Comparison of ENCODE assay signal across 8 mouse cellular contexts in genomic region chr11:98020710-98021109, GRCm38 (mm10). TPM values are rescaled to one million over a fixed set of nuclear protein-coding genes. Genes with fewer than 3 reads are reported as not detected.
DNase-seq lines count a peak whose midpoint lies in the region; ATAC-seq lines count a peak whose summit lies in the region.

No protein-coding gene starts in this region.

- H3K27me3 ChIP-seq in forebrain, embryonic 12.5 days: no peaks in the 10 kb centered on the region
- no peaks in the 10 kb centered on the region for H3K27me3 ChIP-seq in midbrain, embryonic 13.5 days

- peak overlapping the region; percentile 86; the same call in 1 of the 2 replicates for H3K9ac ChIP-seq in forebrain, embryonic 12.5 days
- peak overlapping the region; percentile 94 for H3K9ac ChIP-seq in midbrain, embryonic 13.5 days (replicated peaks)

- no peak for ATAC-seq in forebrain, embryonic 12.5 days (ENCODE audit: low FRiP score)
- ATAC-seq in midbrain, embryonic 13.5 days: no peak
- ATAC-seq in monocyte, adult 5-6 weeks (replicated peaks; ENCODE audit: insufficient number of reproducible peaks, low FRiP score, low TSS enrichment, poor library complexity, severe bottlenecking): no peak

- 54% methylated on average over 1 of the region's 1 CpGs for WGBS in forebrain, embryonic 12.5 days
- 56% methylated on average over 1 of the region's 1 CpGs for WGBS in midbrain, embryonic 13.5 days

- peak overlapping the region; percentile 81 for H3K4me2 ChIP-seq in forebrain, embryonic 12.5 days
- peak overlapping the region; percentile 86 for H3K4me2 ChIP-seq in midbrain, embryonic 13.5 days (replicated peaks)

- no peaks in the 10 kb centered on the region for H3K9me3 ChIP-seq in forebrain, embryonic 12.5 days
- H3K9me3 ChIP-seq in midbrain, embryonic 13.5 days: no peaks in the 10 kb centered on the region

- H3K4me3 ChIP-seq in forebrain, embryonic 12.5 days (replicated peaks): peak overlapping the region; percentile 67; the same call in 1 of the 2 replicates
- H3K4me3 ChIP-seq in midbrain, embryonic 13.5 days (replicated peaks): peak overlapping the region; percentile 83

- peak overlapping the region; percentile 89 for H3K27ac ChIP-seq in forebrain, embryonic 12.5 days
- peak overlapping the region; percentile 87 for H3K27ac ChIP-seq in midbrain, embryonic 13.5 days

- DNase-seq in cerebellum, postnatal 10 days: peak; percentile 63 to 66
- DNase-seq in cerebellum, adult 9-10 months: no peak
- peak; percentile 60 for DNase-seq in 3T3-L1 (ENCODE audit: low read depth, low spot score)
- DNase-seq in frontal cortex, postnatal 10 days (ENCODE audit: low spot score in 2 of 2): no peak
- DNase-seq in right cerebral cortex, adult 2 months (ENCODE audit: low spot score in 2 of 2): no peak

- peaks cover 22% of the 10 kb centered on the region for H3K36me3 ChIP-seq in forebrain, embryonic 12.5 days (replicated peaks)
- H3K36me3 ChIP-seq in midbrain, embryonic 13.5 days: peaks cover 27% of the 10 kb centered on the region

- peaks cover 52% of the 10 kb centered on the region for H3K4me1 ChIP-seq in forebrain, embryonic 12.5 days
- H3K4me1 ChIP-seq in midbrain, embryonic 13.5 days (replicated peaks): peaks cover 52% of the 10 kb centered on the region

RNA-seq across cellular contexts. Expression of gene Cacnb1, which starts 2.1 kb away (rescaled TPM):
- polyA plus RNA-seq in forebrain, embryonic 12.5 days (2016; fragmentation: Nextera tagmentation; extraction: Ambion mirVana): 22.5 and 29.3 TPM in 2 replicates
- 49.8 and 51.8 TPM in 2 replicates for polyA plus RNA-seq in midbrain, embryonic 13.5 days (2015; fragmentation: Nextera tagmentation; extraction: Ambion mirVana)
- total RNA-seq in monocyte, adult 5-6 weeks (2017): 1.6 to 3.5 TPM (median 3.3 TPM) in 3 replicates

RNA-seq across cellular contexts. Expression of gene Rpl19, which starts 5.8 kb away (rescaled TPM):
- 737 and 747 TPM in 2 replicates for polyA plus RNA-seq in forebrain, embryonic 12.5 days (2016; fragmentation: Nextera tagmentation; extraction: Ambion mirVana)
- 699 and 710 TPM in 2 replicates for polyA plus RNA-seq in midbrain, embryonic 13.5 days (2015; fragmentation: Nextera tagmentation; extraction: Ambion mirVana)
- total RNA-seq in monocyte, adult 5-6 weeks (2017): 1,171 to 1,260 TPM (median 1,185 TPM) in 3 replicates

RNA-seq across cellular contexts. Expression of gene Arl5c, which starts 24.7 kb away (rescaled TPM):
- 7.0 and 7.8 TPM in 2 replicates for polyA plus RNA-seq in forebrain, embryonic 12.5 days (2016; fragmentation: Nextera tagmentation; extraction: Ambion mirVana)
- 8.0 and 10.5 TPM in 2 replicates for polyA plus RNA-seq in midbrain, embryonic 13.5 days (2015; fragmentation: Nextera tagmentation; extraction: Ambion mirVana)
- 67.7 to 97.0 TPM (median 83.6 TPM) in 3 replicates for total RNA-seq in monocyte, adult 5-6 weeks (2017)

RNA-seq across cellular contexts. Expression of gene Stac2, which starts 32.6 kb away (rescaled TPM):
- 1.6 TPM in 2 replicates for polyA plus RNA-seq in forebrain, embryonic 12.5 days (2016; fragmentation: Nextera tagmentation; extraction: Ambion mirVana)
- 1.6 and 1.7 TPM in 2 replicates for polyA plus RNA-seq in midbrain, embryonic 13.5 days (2015; fragmentation: Nextera tagmentation; extraction: Ambion mirVana)
- 1.1 TPM in 1 of 3 replicates, not detected in the others for total RNA-seq in monocyte, adult 5-6 weeks (2017)

RNA-seq across cellular contexts. Expression of gene Plxdc1, which starts 34.5 kb away (rescaled TPM):
- polyA plus RNA-seq in forebrain, embryonic 12.5 days (2016; fragmentation: Nextera tagmentation; extraction: Ambion mirVana): 0.22 and 0.33 TPM in 2 replicates
- polyA plus RNA-seq in midbrain, embryonic 13.5 days (2015; fragmentation: Nextera tagmentation; extraction: Ambion mirVana): 0.38 and 0.63 TPM in 2 replicates
- 1.6 to 2.8 TPM (median 2.4 TPM) in 3 replicates for total RNA-seq in monocyte, adult 5-6 weeks (2017)

Comparison
In these comparisons a context has a peak if more than half of its experiments do, and no peak if none do; other contexts are left out.
1. DNase-seq: peak in cerebellum, postnatal 10 days (2 of 2) and 3T3-L1 (single experiment); none in cerebellum, adult 9-10 months (single experiment), frontal cortex, postnatal 10 days (0 of 2) and right cerebral cortex, adult 2 months (0 of 2).